Mouse (Mus musculus) lung, embryonic 15.5 days (tissue): Measurements from ENCODE around the gene Lgals1. TPM values are rescaled to one million over a fixed set of nuclear protein-coding genes. Genes with fewer than 3 reads are reported as not detected.

Source experiments
- ATAC-seq: fragments of 200-750 bp; cut with Nextera tagmentation; 2 replicates; pipeline ENCODE4 v1.8.0; 2017; ENCODE audit warnings: moderate number of reproducible peaks, borderline replicate concordance; ENCODE audit not compliant: low FRiP score, low TSS enrichment; ENCODE audit errors: extremely low read depth
- H3K27ac ChIP-seq: fragments of 300-500 bp; sonication (generic); 2 replicates; pipeline ENCODE4 v1.5.1; 2015; ENCODE audit warnings: moderate library complexity, mild to moderate bottlenecking, inconsistent platforms
- H3K27me3 ChIP-seq: fragments of 300-500 bp; sonication (generic); 2 replicates; pipeline ENCODE4 v1.6.1; 2015; ENCODE audit warnings: inconsistent platforms
- H3K36me3 ChIP-seq: fragments of 300-500 bp; sonication (generic); 2 replicates; pipeline ENCODE4 v1.6.1; 2015; ENCODE audit warnings: inconsistent platforms
- H3K4me1 ChIP-seq: fragments of 300-500 bp; sonication (generic); 2 replicates; pipeline ENCODE4 v1.6.1; 2015; ENCODE audit warnings: inconsistent platforms
- H3K4me2 ChIP-seq: fragments of 300-500 bp; sonication (generic); 2 replicates; pipeline ENCODE4 v1.6.1; 2015; ENCODE audit warnings: inconsistent platforms, mild to moderate bottlenecking, moderate library complexity
- H3K4me3 ChIP-seq: fragments of 300-500 bp; sonication (generic); 2 replicates; pipeline ENCODE4 v1.5.1; 2015; ENCODE audit warnings: mild to moderate bottlenecking, inconsistent platforms
- H3K9ac ChIP-seq: fragments of 300-500 bp; sonication (generic); 2 replicates; pipeline ENCODE4 v1.6.1; 2015; ENCODE audit warnings: inconsistent platforms
- H3K9me3 ChIP-seq: fragments of 300-500 bp; sonication (generic); 2 replicates; pipeline ENCODE4 v1.6.1; 2016; ENCODE audit warnings: inconsistent platforms
- WGBS: fragments of 180-500 bp; shearing (Covaris S2); methylation state at CpG from one replicate; pipeline ENCODE4 v1.1.7; 2015; 5-methylcytosine and 5-hydroxymethylcytosine counted together
- polyA plus RNA-seq: library from polyadenylated mRNA; unstranded; fragments of >200 nt; fragmentation: Nextera tagmentation; extraction: Ambion mirVana; gene quantifications from 2 replicates; pipeline ENCODE4 v1.2.1, GENCODE M21; 2015

The Lgals1 gene
- polyA plus RNA-seq, 1 experiment from 2014 or later: 804 TPM

DNA sequence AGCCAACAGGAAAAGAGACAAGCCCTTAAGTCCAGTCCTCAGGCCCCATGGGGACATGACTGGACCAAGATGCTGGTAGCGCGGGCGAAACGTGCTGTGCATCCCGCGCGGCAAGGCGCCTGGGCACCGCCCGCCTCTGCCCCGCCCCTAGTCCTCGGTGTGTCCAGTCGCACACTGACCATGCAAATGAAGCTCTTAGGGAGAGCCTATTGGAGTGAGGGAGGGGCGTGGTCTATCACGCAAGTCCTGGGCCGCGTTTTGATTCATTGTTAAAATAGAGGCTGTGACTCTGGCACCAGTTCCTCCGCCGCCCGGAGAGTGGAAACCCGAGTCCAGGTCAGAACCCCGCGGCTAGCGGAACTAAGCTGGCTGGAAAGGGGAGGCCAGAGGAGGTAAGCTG, 21.1 kb downstream of the Lgals1 start, which contains the start of gene Triobp:
Triobp (plus strand) TSS at position 68 of the 400 bp plus-strand sequence.
- Histone ChIP-seq H3K4me2 (peak within 1 kb of the TSS; percentile 91), H3K27ac (peak within 1 kb of the TSS; percentile 24; the same call in 1 of the 2 replicates), H3K27me3 (peaks cover 11% of the 10 kb centered on the region; the same call in 1 of the 2 replicates), H3K9me3 (no peaks in the 10 kb centered on the region), H3K36me3 (no peaks in the 10 kb centered on the region), H3K4me3 (peak within 1 kb of the TSS; percentile 49), H3K9ac (peak within 1 kb of the TSS; percentile 53), H3K4me1 (peaks cover 14% of the 10 kb centered on the region)
- under 1% methylated on average over 24 of the region's 24 CpGs for WGBS
- ATAC-seq: peak; percentile 97

- Histone ChIP-seq H3K4me3 (peak overlapping the region; percentile 49), H3K9ac (peak overlapping the region; percentile 53), H3K9me3 (no peaks in the 10 kb centered on the region), H3K27me3 (peaks cover 11% of the 10 kb centered on the region; the same call in 1 of the 2 replicates), H3K27ac (peak overlapping the region; percentile 24; the same call in 1 of the 2 replicates), H3K4me1 (peaks cover 14% of the 10 kb centered on the region), H3K36me3 (no peaks in the 10 kb centered on the region), H3K4me2 (peak overlapping the region; percentile 91)
- ATAC-seq: 0 out of 2 replicates have a peak, but pooled peaks have one; percentile 25
- WGBS: 4% methylated on average over 11 of the region's 11 CpGs
These were observed 21.7 kb downstream of the Lgals1 start for GRCm38 (mm10) chr15:78948152-78948725.

DNA sequence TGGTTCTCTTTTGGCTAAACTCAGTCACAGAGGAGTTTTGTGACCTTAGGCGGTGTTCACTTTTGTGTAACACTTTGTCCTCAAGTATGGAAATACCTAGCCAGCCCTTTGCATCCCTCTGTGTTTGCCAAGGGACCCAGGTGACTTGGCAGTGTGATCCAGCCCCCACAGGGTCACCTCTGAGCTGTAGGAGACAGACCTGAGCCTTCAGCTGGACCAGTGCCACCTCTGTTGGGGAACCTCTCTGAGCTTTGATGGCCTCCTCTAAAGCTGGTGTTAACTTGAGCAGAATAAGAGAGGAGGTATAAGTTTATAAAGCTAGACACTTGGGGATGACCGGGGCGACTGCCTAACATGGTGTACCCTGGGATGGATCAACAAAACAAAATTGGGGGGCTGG, 22.4 kb downstream of the Lgals1 start:
- Histone ChIP-seq H3K4me3 (no peak overlapping the region), H3K36me3 (no peaks in the 10 kb centered on the region), H3K27ac (no peak overlapping the region), H3K27me3 (peaks cover 11% of the 10 kb centered on the region; the same call in 1 of the 2 replicates), H3K4me2 (no peak overlapping the region), H3K4me1 (peaks cover 14% of the 10 kb centered on the region), H3K9ac (no peak overlapping the region), H3K9me3 (no peaks in the 10 kb centered on the region)
- 96% methylated on average over 3 of the region's 3 CpGs for WGBS
- no peak for ATAC-seq

GRCm38 (mm10) chr15:78955663-78956062, 29.1 kb downstream of the Lgals1 start:
- WGBS: 73% methylated on average over 3 of the region's 3 CpGs
- H3K9me3 ChIP-seq: no peaks in the 10 kb centered on the region
- no peak for ATAC-seq
- no peaks in the 10 kb centered on the region; the same call in 1 of the 2 replicates for H3K4me1 ChIP-seq
- H3K36me3 ChIP-seq: no peaks in the 10 kb centered on the region
- no peak overlapping the region for H3K4me3 ChIP-seq
- no peak overlapping the region for H3K27ac ChIP-seq
- H3K4me2 ChIP-seq: no peak overlapping the region
- H3K27me3 ChIP-seq: no peaks in the 10 kb centered on the region
- no peak overlapping the region for H3K9ac ChIP-seq

GRCm38 (mm10) chr15:78956351-78956750, 29.8 kb downstream of the Lgals1 start:
- Histone ChIP-seq H3K4me2 (no peak overlapping the region), H3K9me3 (no peaks in the 10 kb centered on the region), H3K27me3 (no peaks in the 10 kb centered on the region), H3K4me3 (no peak overlapping the region), H3K27ac (no peak overlapping the region), H3K9ac (no peak overlapping the region), H3K4me1 (no peaks in the 10 kb centered on the region; the same call in 1 of the 2 replicates), H3K36me3 (no peaks in the 10 kb centered on the region)
- no peak for ATAC-seq
- WGBS: 65% methylated on average over 4 of the region's 4 CpGs

DNA sequence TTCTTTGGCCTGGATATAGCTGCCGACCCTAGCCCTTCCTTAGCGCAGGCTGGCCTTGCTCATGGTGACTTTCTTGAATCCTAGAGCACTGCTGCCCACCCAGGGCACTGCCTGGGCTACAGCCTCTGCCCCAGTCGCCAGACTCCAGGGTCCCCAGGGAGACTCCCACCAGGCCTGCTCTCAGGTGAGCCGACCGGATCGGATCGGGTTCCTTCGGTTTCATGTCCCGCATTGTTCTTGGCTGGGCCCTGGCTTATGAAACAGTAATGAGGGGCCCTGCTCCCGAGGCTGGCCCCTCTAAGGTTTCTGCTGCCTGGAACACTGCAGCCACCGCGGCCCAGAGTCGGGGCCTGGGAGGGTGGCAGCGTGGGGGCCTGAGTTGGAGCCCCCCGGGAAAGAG, 30.5 kb downstream of the Lgals1 start:
- no peak for ATAC-seq
- Histone ChIP-seq H3K4me2 (no peak overlapping the region), H3K4me1 (no peaks in the 10 kb centered on the region; the same call in 1 of the 2 replicates), H3K9ac (no peak overlapping the region), H3K27ac (no peak overlapping the region), H3K4me3 (no peak overlapping the region), H3K9me3 (no peaks in the 10 kb centered on the region), H3K27me3 (no peaks in the 10 kb centered on the region), H3K36me3 (no peaks in the 10 kb centered on the region)
- WGBS: 40% methylated on average over 15 of the region's 15 CpGs

GRCm38 (mm10) chr15:78959537-78959936, 33.0 kb downstream of the Lgals1 start:
- Histone ChIP-seq H3K4me2 (no peak overlapping the region), H3K27ac (no peak overlapping the region), H3K9me3 (no peaks in the 10 kb centered on the region), H3K4me1 (no peaks in the 10 kb centered on the region; the same call in 1 of the 2 replicates), H3K36me3 (no peaks in the 10 kb centered on the region), H3K4me3 (no peak overlapping the region), H3K9ac (no peak overlapping the region), H3K27me3 (no peaks in the 10 kb centered on the region)
- ATAC-seq: no peak
- WGBS: 78% methylated on average over 11 of the region's 11 CpGs

GRCm38 (mm10) chr15:78960088-78960487, 33.6 kb downstream of the Lgals1 start:
- WGBS: 74% methylated on average over 4 of the region's 4 CpGs
- Histone ChIP-seq H3K4me2 (no peak overlapping the region), H3K9me3 (no peaks in the 10 kb centered on the region), H3K36me3 (no peaks in the 10 kb centered on the region), H3K4me1 (no peaks in the 10 kb centered on the region; the same call in 1 of the 2 replicates), H3K4me3 (no peak overlapping the region), H3K27ac (no peak overlapping the region), H3K9ac (no peak overlapping the region), H3K27me3 (no peaks in the 10 kb centered on the region)
- no peak for ATAC-seq

DNA sequence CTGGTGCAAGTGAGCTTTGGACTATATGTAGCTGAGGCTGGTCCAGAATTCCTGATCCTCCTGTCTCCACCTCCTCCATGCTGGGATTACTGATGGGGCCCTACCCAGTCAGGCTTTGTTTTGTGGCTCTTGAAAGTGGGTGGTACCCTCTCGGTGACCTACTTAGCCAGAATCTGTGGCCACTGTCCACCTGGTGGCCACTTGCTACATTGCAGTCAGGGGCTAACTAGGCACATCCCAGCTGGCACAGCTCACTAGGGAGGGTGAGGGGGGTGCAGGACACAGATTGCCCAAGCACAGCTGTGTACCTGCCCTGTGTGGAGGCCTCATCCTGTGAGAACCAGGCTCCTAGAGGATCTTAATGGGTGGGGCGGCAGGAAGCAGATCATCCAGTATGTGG, 36.4 kb downstream of the Lgals1 start:
- 20% methylated on average over 2 of the region's 2 CpGs for WGBS
- no peak overlapping the region for H3K9ac ChIP-seq
- no peaks in the 10 kb centered on the region for H3K4me1 ChIP-seq
- H3K27me3 ChIP-seq: no peaks in the 10 kb centered on the region
- no peak overlapping the region for H3K4me2 ChIP-seq
- peak; percentile 55; the same call in 1 of the 2 replicates for ATAC-seq
- no peaks in the 10 kb centered on the region for H3K9me3 ChIP-seq
- H3K36me3 ChIP-seq: no peaks in the 10 kb centered on the region
- no peak overlapping the region for H3K27ac ChIP-seq
- H3K4me3 ChIP-seq: no peak overlapping the region

DNA sequence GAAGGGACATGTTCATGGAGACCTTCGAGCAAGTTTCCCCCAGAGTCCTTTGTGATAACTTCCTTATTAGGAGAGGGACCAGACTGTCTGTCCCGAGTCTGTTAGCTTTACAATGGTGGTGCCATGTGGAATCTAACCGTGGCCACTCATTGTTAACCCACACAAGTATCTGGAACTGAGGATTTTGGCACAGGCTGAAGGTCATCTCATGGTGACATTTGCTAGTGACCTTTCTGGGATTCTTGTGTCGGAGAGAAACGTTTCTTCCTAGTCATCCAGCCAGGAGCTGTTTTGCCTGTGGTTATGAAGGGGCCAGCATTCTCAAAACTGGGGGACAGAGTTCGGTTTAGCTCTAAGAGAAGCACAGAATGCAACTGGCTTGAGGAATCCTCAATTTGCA, 45.1 kb downstream of the Lgals1 start:
- H3K27ac ChIP-seq: no peak overlapping the region
- no peak for ATAC-seq
- no peaks in the 10 kb centered on the region for H3K27me3 ChIP-seq
- H3K36me3 ChIP-seq: no peaks in the 10 kb centered on the region
- WGBS: 60% methylated on average over 6 of the region's 6 CpGs
- H3K4me2 ChIP-seq: no peak overlapping the region
- no peaks in the 10 kb centered on the region for H3K4me1 ChIP-seq
- H3K9me3 ChIP-seq: no peaks in the 10 kb centered on the region
- no peak overlapping the region for H3K9ac ChIP-seq
- no peak overlapping the region for H3K4me3 ChIP-seq

GRCm38 (mm10) chr15:78973950-78974349, 47.4 kb downstream of the Lgals1 start:
- no peaks in the 10 kb centered on the region for H3K36me3 ChIP-seq
- no peak for ATAC-seq
- peaks cover 15% of the 10 kb centered on the region for H3K4me1 ChIP-seq
- no peaks in the 10 kb centered on the region for H3K9me3 ChIP-seq
- no peak overlapping the region for H3K9ac ChIP-seq
- no peaks in the 10 kb centered on the region for H3K27me3 ChIP-seq
- H3K4me2 ChIP-seq: no peak overlapping the region
- whole genome bisulfite sequencing: 65% methylated on average over 7 of the region's 7 CpGs
- no peak overlapping the region for H3K27ac ChIP-seq
- no peak overlapping the region for H3K4me3 ChIP-seq

GRCm38 (mm10) chr15:78977676-78978159, 51.2 kb downstream of the Lgals1 start:
- Histone ChIP-seq H3K36me3 (no peaks in the 10 kb centered on the region), H3K9ac (no peak overlapping the region), H3K4me1 (peaks cover 31% of the 10 kb centered on the region), H3K4me3 (no peak overlapping the region), H3K4me2 (no peak overlapping the region), H3K9me3 (no peaks in the 10 kb centered on the region), H3K27me3 (no peaks in the 10 kb centered on the region), H3K27ac (no peak overlapping the region)
- 79% methylated on average over 8 of the region's 8 CpGs for WGBS
- no peak for ATAC-seq
